Mouse (Mus musculus) cerebellum, adult 2 months (tissue): ENCODE results near the gene Pisd. TPM values are rescaled to one million over a fixed set of nuclear protein-coding genes. Genes with fewer than 3 reads are reported as not detected.
"Not testable (repeated sequence)": the region's sequence is repeated elsewhere in the genome, so short reads cannot be mapped to it uniquely, and the experiment has no call there.

Source experiments
- DNase-seq, 2 experiments: peaks; one replicate each; pipeline ENCODE4 v3.0.0; 2021
- H3K27ac ChIP-seq: fragments of 200-500 bp; 2 replicates; pipeline ENCODE4 v1.5.1; 2012; ENCODE audit warnings: low read length, control low read depth, inconsistent platforms; ENCODE audit not compliant: insufficient read depth
- H3K27me3 ChIP-seq: fragments of 200-500 bp; 2 replicates; pipeline ENCODE4 v1.6.1; 2012; ENCODE audit warnings: inconsistent platforms, mild to moderate bottlenecking, low read length, moderate library complexity; ENCODE audit not compliant: control insufficient read depth, insufficient read depth
- H3K4me1 ChIP-seq: fragments of 200-500 bp; 2 replicates; pipeline ENCODE4 v1.6.1; 2011; ENCODE audit warnings: low read length; ENCODE audit not compliant: control insufficient read depth, insufficient read depth
- H3K4me3 ChIP-seq: fragments of 200-500 bp; replicated peaks from 2 replicates; pipeline ENCODE3; 2011; ENCODE audit warnings: mild to moderate bottlenecking, low read depth, low read length, control low read depth; ENCODE audit not compliant: insufficient read depth
- CTCF ChIP-seq: fragments of 200-500 bp; IDR thresholded peaks from 2 replicates; pipeline ENCODE4 v1.5.1; 2011; ENCODE audit warnings: low read depth, mild to moderate bottlenecking, control low read depth, low read length, moderate library complexity, borderline replicate concordance; ENCODE audit not compliant: insufficient read depth
- POLR2A ChIP-seq: fragments of 200-500 bp; IDR thresholded peaks from 2 replicates; pipeline ENCODE4 v1.6.1; 2011; ENCODE audit warnings: low read length, control low read depth, borderline replicate concordance; ENCODE audit not compliant: insufficient read depth
- WGBS: fragments of 180-500 bp; shearing (Covaris S2); methylation state at CpG from one replicate; pipeline ENCODE4 v1.1.7; 2018; 5-methylcytosine and 5-hydroxymethylcytosine counted together
- polyA plus RNA-seq: library from polyadenylated mRNA; depleted of rRNA; stranded (reverse); fragments of >200 nt; gene quantifications from 2 replicates; pipeline ENCODE4 v1.2.3, GENCODE M21; 2012; rRNA removed

Pisd gene
- 60.3 and 62.9 TPM in 2 replicates for polyA plus RNA-seq

DNA sequence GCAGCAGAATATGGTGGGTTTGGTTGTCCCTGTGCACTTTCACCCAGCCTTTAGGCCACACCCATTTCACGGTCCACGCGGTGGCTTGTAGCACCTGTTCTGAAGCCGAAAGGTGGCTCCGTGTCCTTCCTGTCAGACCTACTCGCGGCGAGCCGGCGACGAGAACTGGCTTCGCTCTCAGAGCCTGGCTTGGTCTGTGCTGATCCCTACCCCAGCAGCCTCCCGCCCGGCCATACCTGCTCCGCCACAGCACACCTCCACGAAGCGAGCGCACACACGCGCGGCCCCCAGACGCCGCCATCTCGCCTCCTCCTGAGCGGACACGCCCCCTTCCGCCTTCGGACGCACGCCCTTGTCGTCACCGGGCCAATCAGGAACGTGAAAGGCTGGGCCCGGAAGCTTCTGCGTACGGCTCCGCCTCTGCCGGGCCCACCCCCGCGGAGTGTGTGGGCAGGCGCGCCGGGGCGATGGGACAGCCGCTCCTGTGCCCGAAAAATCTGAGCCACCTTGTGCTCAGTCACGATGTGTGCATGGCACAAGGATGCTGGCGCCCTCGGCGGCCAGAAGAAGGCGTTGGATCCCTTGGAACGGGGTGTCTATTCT, at the start of gene Pisd:
Gene Pisd (minus strand): TSS at position 334 of the 603 bp plus-strand sequence.
- H3K4me3 ChIP-seq = peak within 1 kb of the TSS; percentile 85
- H3K27me3 ChIP-seq = no peaks in the 10 kb centered on the region
- under 1% methylated on average over 52 of the region's 52 CpGs for WGBS
- H3K27ac ChIP-seq = peak within 1 kb of the TSS; percentile 49; the same call in 1 of the 2 replicates
- DNase-seq = peak; percentile 96 to 97
- TF ChIP-seq CTCF (peak; percentile 57), POLR2A (peak; percentile 89)
- H3K4me1 ChIP-seq = no peaks in the 10 kb centered on the region

DNA sequence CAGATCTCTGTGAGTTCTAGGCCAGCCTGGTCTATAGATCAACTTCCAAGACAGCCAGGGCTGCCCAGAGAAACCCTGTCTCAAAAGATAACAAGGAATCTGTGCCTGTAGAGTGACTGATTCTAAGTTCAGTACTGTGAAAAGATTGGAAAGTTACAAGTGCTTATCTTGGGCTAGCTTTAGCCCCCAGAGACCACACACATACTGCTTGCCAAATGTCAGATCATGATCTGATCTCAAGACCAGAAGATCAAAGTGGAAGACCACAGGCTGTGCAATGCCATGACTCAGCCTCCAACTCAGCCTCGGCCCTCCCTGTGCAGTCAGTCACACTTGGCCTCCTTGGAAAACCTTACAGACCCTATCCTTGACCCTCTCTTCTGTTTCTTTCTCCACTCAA, 49.1 kb upstream of the Pisd start:
- no peak for DNase-seq
- TF ChIP-seq POLR2A (no peak), CTCF (no peak)
- Histone ChIP-seq H3K4me3 (no peak overlapping the region), H3K27me3 (no peaks in the 10 kb centered on the region), H3K4me1 (peaks cover 3% of the 10 kb centered on the region), H3K27ac (no peak overlapping the region)
- WGBS = 89% methylated on average over 1 of the region's 1 CpGs

DNA sequence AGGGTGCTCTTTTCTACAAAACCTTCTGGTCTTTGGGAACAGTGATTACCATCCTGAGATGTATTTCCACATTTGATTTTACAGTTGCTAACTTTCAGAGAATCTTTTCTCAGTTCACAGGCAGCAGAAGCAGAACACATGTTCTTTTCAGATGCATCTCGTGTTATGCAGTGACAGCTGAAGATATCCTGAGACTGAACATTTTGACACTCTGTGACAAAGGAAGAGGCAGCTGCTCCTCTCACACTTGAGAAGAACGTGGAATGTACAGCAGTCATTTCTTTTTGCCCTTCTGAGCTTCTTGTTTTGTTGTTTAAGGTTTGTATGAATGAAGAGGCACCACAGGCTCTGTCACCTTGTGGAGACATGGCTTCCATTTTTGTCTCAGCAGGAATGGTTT, 44.6 kb upstream of the Pisd start:
- Histone ChIP-seq H3K27ac (no peak overlapping the region), H3K4me3 (no peak overlapping the region), H3K4me1 (no peaks in the 10 kb centered on the region), H3K27me3 (no peaks in the 10 kb centered on the region)
- no peak for TF ChIP-seq POLR2A
- no peak for TF ChIP-seq CTCF
- DNase-seq = no peak
- WGBS = 86% methylated on average over 2 of the region's 2 CpGs

DNA sequence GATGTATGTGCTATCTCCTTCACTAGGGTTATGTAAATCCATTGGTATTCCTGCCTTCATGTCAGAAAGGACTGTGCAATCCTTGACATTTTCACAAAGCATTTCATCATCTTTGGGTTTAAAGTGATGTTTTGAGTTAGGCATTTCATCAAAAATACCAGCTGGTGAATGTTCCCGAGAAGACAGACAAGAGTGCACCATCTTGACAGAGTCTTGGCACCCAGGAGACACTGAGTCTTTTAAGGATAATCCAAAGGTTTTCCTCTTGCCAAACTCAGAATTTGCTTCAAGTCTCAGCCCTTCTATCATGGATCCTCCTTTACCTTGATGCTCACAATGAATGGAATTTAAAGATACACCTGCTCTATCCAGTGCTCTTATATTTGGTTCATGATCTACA, 43.3 kb upstream of the Pisd start:
- H3K4me1 ChIP-seq, H3K27ac ChIP-seq, DNase-seq, H3K27me3 ChIP-seq, H3K4me3 ChIP-seq: not testable (repeated sequence)
- WGBS = 58% methylated on average over 1 of the region's 1 CpGs

DNA sequence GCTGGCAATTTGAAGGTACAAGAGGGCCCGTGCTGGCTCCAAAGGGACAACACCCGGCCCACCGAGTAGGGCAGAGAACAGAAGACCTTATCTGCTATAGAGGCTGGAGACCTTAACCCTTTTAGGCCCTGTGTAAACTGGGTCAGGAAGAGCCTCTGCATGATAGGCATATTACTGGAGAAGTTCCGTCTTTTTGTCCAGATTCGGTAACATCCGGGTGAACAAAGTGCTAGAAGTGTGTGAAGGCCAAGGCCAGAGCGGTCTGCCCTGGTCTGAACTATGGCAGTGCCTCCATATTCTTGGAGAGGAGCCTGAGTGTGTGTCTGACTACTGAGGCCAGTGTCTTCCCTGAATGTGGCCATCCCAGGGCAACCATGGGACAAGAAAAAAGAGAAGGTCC, 41.6 kb upstream of the Pisd start, which contains the start of gene Gm20671:
Gene Gm20671 (minus strand): TSS at position 101 of the 400 bp plus-strand sequence.
- no peak for DNase-seq
- WGBS = 91% methylated on average over 7 of the region's 7 CpGs
- H3K27me3 ChIP-seq = no peaks in the 10 kb centered on the region
- H3K4me3 ChIP-seq = no peak within 1 kb of the TSS
- no peak within 1 kb of the TSS for H3K27ac ChIP-seq
- H3K4me1 ChIP-seq = no peaks in the 10 kb centered on the region
- TF ChIP-seq CTCF (no peak), POLR2A (no peak)

DNA sequence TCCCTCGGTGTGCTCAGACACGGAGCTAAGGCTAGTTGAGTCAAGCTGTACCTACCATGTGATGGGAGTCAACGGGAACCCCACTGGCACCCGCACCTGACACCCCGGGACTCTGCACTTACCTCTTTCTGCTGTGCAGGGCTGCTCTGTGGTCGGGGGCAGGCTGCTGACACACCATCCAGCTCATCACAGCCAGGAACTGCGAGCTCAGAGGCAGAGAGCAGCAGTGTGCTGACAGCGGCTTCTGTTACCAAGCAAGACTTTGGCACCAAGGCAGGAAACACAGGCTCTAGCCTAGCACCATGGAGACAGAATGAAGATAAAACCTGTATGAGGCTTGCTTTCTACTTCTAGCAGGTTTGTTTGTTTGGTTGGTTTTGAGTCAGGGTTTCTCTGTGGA, 35.0 kb upstream of the Pisd start:
- H3K27ac ChIP-seq = no peak overlapping the region
- TF ChIP-seq POLR2A (no peak), CTCF (no peak)
- no peak overlapping the region for H3K4me3 ChIP-seq
- no peaks in the 10 kb centered on the region for H3K4me1 ChIP-seq
- H3K27me3 ChIP-seq = no peaks in the 10 kb centered on the region
- DNase-seq = no peak
- 90% methylated on average over 8 of the region's 8 CpGs for WGBS

DNA sequence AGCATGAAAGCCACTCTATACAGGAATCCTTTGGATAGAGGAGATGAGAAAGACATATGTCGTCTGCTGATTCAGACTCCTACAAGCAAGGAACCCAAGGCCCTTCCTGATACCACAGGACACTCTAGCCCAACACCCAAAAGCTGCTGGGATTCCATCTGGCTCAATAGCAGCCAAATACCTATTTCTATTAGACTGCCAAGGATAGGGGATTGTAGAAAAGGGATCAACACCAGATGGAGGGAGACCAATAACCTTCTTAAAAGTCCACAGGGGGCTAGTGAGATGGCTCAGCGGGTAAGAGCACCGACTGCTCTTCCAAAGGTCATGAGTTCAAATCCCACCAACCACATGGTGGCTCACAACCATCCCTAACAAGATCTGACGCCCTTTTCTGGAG, 29.9 kb upstream of the Pisd start:
- H3K27me3 ChIP-seq = no peaks in the 10 kb centered on the region
- WGBS = 16% methylated on average over 4 of the region's 4 CpGs
- TF ChIP-seq CTCF = no peak
- no peak for TF ChIP-seq POLR2A
- H3K27ac ChIP-seq = no peak overlapping the region
- H3K4me3 ChIP-seq = no peak overlapping the region
- no peaks in the 10 kb centered on the region for H3K4me1 ChIP-seq
- peak; percentile 23 to 70 for DNase-seq

DNA sequence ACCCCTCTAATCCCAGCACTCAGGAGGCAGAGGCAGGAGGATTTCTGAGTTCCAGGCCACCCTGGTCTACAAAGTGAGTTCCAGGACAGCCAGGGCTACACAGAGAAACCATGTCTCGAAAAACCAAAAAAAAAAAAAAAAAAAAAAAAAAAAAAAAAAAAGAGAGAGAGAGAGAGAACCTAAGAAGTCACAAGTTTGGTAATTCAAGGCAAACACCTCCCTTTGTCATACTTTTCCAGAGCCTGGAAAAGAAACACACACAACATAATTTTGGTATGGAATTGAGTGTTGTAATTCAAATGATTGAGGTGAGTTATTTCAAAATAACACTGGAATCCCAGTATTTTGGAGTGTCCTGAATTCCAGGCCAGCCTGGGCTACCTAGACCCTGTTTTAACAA, 1.0 kb upstream of the Pisd start:
- not testable (repeated sequence) for H3K27ac ChIP-seq, H3K4me3 ChIP-seq, DNase-seq, H3K4me1 ChIP-seq, H3K27me3 ChIP-seq
- 67% methylated on average over 1 of the region's 1 CpGs for WGBS
